Mouse (Mus musculus) gastrocnemius, postnatal 4 days (tissue): ENCODE data around the gene Thrb. TPM values are rescaled to one million over a fixed set of nuclear protein-coding genes. Genes with fewer than 3 reads are reported as not detected.

Experiments used
- DNase-seq, 2 experiments: peaks; one replicate each; pipeline ENCODE4 v3.0.0; 2021 to 2022; ENCODE audit warnings: low spot score in 2 of 2, mixed read lengths in 2 of 2
- total RNA-seq, 2 experiments: library from RNA; stranded (reverse); gene quantifications; 2 replicates each; pipeline ENCODE4 v1.2.3; 2021

The Thrb gene
- total RNA-seq, 2 experiments from 2014 or later: 1.1 to 2.6 TPM

- no peak for DNase-seq
Measured at GRCm38 (mm10) chr14:17781921-17782320, 121.9 kb downstream of the Thrb start.

GRCm38 (mm10) chr14:17784207-17784806 is 124.2 kb downstream of the Thrb start:
- no peak for DNase-seq

GRCm38 (mm10) chr14:17785370-17785769 is 125.3 kb downstream of the Thrb start:
- DNase-seq: no peak

GRCm38 (mm10) chr14:17786249-17786648 is 126.2 kb downstream of the Thrb start:
- DNase-seq: no peak

- no peak for DNase-seq
Measured at GRCm38 (mm10) chr14:17803934-17804602, 144.0 kb downstream of the Thrb start.

- DNase-seq: no peak
Measured at GRCm38 (mm10) chr14:17811051-17811450, 151.0 kb downstream of the Thrb start.

- DNase-seq: no peak
Measured at GRCm38 (mm10) chr14:17812414-17812813, 152.4 kb downstream of the Thrb start.

GRCm38 (mm10) chr14:17815103-17815502 is 155.0 kb downstream of the Thrb start:
- DNase-seq: no peak

GRCm38 (mm10) chr14:17818086-17818485 is 158.0 kb downstream of the Thrb start:
- no peak for DNase-seq

- DNase-seq: no peak
Measured at GRCm38 (mm10) chr14:17822754-17823153, 162.7 kb downstream of the Thrb start.

- DNase-seq: no peak
Measured at GRCm38 (mm10) chr14:17827401-17827800, 167.3 kb downstream of the Thrb start.

GRCm38 (mm10) chr14:17835738-17836137 is 175.7 kb downstream of the Thrb start:
- DNase-seq: no peak

GRCm38 (mm10) chr14:17836766-17837165 is 176.7 kb downstream of the Thrb start:
- no peak for DNase-seq

GRCm38 (mm10) chr14:17845003-17845697 is 185.1 kb downstream of the Thrb start:
- no peak for DNase-seq

- no peak for DNase-seq
Measured at GRCm38 (mm10) chr14:17845871-17846270, 185.8 kb downstream of the Thrb start.

GRCm38 (mm10) chr14:17846700-17847099 is 186.6 kb downstream of the Thrb start:
- DNase-seq: no peak

GRCm38 (mm10) chr14:17847211-17847610 is 187.2 kb downstream of the Thrb start:
- no peak for DNase-seq

GRCm38 (mm10) chr14:17850355-17850754 is 190.3 kb downstream of the Thrb start:
- no peak for DNase-seq

- no peak for DNase-seq
Measured at GRCm38 (mm10) chr14:17852236-17852635, 192.2 kb downstream of the Thrb start.

- no peak for DNase-seq
Measured at GRCm38 (mm10) chr14:17859790-17860385, 199.8 kb downstream of the Thrb start.

- DNase-seq: no peak
Measured at GRCm38 (mm10) chr14:17862651-17863050, 202.6 kb downstream of the Thrb start.
